Mouse (Mus musculus) C2C12 (cell line): ENCODE measurements around the gene Retreg3.

ENCODE experiments used
- MYOG ChIP-seq: IDR thresholded peaks from one replicate; pipeline ENCODE4 v1.6.1; 2011; ENCODE audit not compliant: control insufficient read depth, insufficient read length; ENCODE audit errors: extremely low read depth
- USF1 ChIP-seq: IDR thresholded peaks from one replicate; pipeline ENCODE4 v1.6.1; 2011; ENCODE audit warnings: low read depth, mild to moderate bottlenecking, control low read depth, moderate library complexity

GRCm38 (mm10) chr11:101051051-101051493, 68.6 kb downstream of the Retreg3 start:
- no peak for TF ChIP-seq MYOG
- TF ChIP-seq USF1, result no peak
